Mouse (Mus musculus): ENCODE results near the gene Grap2. TPM values are rescaled to one million over a fixed set of nuclear protein-coding genes. Genes with fewer than 3 reads are reported as not detected.

Gene Grap2
- polyA plus RNA-seq, 1 experiment = 0.08 TPM

DNA sequence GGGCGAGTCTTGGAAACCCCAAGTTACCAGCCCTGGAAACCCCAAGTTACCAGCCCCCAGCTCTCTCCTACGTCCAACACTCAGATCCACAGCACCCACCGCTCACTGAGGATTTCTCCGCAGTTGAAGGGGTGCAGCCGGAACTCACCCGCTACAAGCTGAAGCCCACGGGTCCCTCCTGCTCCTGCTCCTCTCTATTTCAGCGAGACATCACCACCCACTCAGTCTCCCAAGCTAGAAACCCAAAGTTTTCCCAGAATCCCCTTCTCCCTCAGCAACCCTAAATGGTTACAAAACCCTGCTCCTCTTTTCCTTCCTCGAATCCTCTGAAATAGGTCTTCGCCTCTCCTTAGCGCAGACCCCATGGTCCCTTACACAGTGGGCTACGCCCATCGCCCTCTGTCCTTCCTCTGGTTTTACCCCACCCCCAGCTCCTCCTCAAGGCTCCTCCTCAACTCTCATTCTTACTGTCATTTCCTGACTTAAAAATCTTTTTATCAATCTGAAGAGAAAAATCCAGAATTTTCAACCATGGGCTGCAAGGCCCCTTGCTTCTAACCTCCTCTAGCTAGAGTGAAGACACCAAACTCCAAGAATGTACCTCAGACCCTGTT, 60.0 kb downstream of the Grap2 start:
- Histone ChIP-seq H3K27me3 (ENCODE audit: control insufficient read depth, insufficient read depth, low read length) (no peaks in the 10 kb centered on the region), H3K4me3 (replicated peaks; ENCODE audit: insufficient read depth, low read depth, low read length) (no peak overlapping the region), H3K27ac (ENCODE audit: insufficient read depth, low read length) (no peak overlapping the region), H3K4me1 (ENCODE audit: control insufficient read depth, insufficient read depth, low read length) (no peaks in the 10 kb centered on the region)
- 96% methylated on average over 13 of the region's 13 CpGs for WGBS
- no peak for DNase-seq
- TF ChIP-seq CTCF (IDR thresholded peaks at IDR 0.05; ENCODE audit: borderline replicate concordance, insufficient read depth, low read depth, low read length) = no peak
- TF ChIP-seq POLR2A (IDR thresholded peaks at IDR 0.05; ENCODE audit: borderline replicate concordance, insufficient read depth, low read length) = no peak

DNA sequence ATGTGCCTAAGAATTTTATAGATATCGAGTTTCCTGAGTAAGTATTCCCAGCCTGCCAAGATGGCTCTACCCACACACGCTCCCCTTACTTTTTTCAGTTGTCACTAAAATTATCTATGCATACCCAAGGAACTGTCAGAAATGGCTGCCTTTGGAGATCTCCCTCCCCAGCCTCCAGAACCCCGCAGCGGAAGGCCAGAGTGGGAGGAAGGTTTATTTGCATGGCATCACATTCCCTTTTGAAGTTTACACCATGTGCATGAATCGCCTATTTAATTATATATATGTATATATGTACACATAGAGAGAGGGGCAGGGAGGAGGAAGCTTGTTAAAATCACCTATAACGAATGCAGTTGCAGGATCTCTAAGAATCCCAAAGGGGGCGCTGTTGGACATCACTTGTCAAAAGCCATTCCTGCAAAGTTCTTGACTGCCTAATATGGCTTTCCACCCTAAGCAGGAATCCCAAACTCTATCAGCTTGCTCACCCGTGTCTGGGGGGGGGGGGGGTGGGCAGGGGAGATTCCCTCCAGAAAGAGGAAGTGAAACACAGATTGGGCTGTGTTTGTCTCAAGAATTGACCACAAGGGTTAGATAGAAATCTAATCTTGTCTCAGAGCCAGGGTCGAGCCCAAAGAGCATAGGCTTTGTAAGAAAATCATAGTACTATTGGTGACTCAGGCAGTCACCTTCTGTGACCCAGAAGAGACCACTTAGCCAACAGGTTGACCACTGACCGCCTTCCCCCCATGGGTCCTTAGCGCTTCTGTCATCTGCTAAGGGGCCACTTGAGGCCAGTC, 62.2 kb downstream of the Grap2 start:
- Histone ChIP-seq H3K4me3 (replicated peaks; ENCODE audit: insufficient read depth, low read depth, low read length) (no peak overlapping the region), H3K4me1 (ENCODE audit: control insufficient read depth, insufficient read depth, low read length) (no peaks in the 10 kb centered on the region), H3K27me3 (ENCODE audit: control insufficient read depth, insufficient read depth, low read length) (no peaks in the 10 kb centered on the region), H3K27ac (ENCODE audit: insufficient read depth, low read length) (no peak overlapping the region)
- DNase-seq = no peak
- no peak for TF ChIP-seq CTCF (IDR thresholded peaks at IDR 0.05; ENCODE audit: borderline replicate concordance, insufficient read depth, low read depth, low read length)
- TF ChIP-seq POLR2A (IDR thresholded peaks at IDR 0.05; ENCODE audit: borderline replicate concordance, insufficient read depth, low read length) = no peak
- 69% methylated on average over 11 of the region's 11 CpGs for WGBS

DNA sequence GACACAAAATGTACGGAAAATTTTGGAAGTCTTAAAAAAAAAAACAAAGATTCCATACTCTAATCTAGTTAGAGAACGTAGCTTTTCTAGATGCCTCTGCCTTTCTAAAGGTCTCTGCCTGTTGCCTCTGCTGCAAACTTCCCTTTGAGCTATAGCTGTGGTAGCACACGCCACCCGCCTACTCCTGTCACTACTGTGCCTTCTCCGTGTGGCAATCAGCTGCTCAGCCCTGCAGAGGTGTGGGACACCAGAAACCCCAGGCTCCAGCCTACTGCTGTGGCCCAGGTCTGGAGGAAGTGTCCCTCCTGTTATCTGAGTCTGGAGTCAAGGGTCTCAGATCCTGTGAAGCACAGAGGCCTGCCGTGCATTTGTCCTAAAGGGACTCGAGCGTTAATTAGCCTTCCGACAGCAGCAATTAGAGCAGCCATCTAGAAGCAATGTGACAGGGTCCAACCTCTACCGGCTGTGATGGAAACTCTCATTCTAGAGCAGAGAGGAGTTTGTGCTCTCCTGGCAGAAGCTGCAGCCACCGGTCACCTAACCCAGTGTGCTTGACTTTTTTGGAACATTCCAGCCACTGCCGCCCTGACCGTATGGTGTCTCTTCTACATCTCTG, 64.5 kb downstream of the Grap2 start:
- Histone ChIP-seq H3K27ac (ENCODE audit: insufficient read depth, low read length) (no peak overlapping the region), H3K4me1 (ENCODE audit: control insufficient read depth, insufficient read depth, low read length) (no peaks in the 10 kb centered on the region), H3K4me3 (replicated peaks; ENCODE audit: insufficient read depth, low read depth, low read length) (no peak overlapping the region), H3K27me3 (ENCODE audit: control insufficient read depth, insufficient read depth, low read length) (no peaks in the 10 kb centered on the region)
- 79% methylated on average over 13 of the region's 13 CpGs for WGBS
- no peak for TF ChIP-seq POLR2A (IDR thresholded peaks at IDR 0.05; ENCODE audit: borderline replicate concordance, insufficient read depth, low read length)
- no peak for TF ChIP-seq CTCF (IDR thresholded peaks at IDR 0.05; ENCODE audit: borderline replicate concordance, insufficient read depth, low read depth, low read length)
- DNase-seq = no peak

DNA sequence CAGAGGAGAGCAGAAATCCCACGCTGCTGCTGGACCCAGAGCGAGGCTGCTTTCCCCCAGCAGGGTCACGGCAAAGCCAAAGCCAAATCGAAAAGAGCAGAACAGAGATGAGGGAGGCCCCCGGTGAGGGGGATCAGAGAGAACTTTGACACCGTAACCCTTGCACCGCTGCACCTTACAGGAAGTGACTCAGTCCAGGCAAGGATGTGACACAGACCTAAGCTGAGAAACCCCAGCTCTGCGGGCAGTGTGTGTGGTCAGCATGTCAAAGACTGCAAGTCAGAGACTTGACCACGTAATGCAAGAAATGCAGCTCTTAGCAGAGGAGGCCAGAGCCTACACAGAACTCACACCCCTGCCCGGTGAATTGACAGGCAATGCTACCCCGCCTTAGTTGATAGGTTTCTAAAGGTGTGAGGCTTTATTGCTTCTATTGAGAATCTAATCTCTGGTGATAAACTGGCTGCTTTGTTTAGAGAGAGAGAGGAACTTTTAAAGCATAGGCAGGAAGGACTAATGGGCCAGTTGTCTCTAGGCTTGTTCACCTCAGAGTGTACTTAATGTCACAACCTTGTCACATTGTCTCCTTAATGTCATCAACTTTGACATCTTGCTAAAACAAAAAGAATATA, 66.8 kb downstream of the Grap2 start:
- Histone ChIP-seq H3K27me3 (ENCODE audit: control insufficient read depth, insufficient read depth, low read length) (no peaks in the 10 kb centered on the region), H3K27ac (ENCODE audit: insufficient read depth, low read length) (no peak overlapping the region), H3K4me3 (replicated peaks; ENCODE audit: insufficient read depth, low read depth, low read length) (no peak overlapping the region), H3K4me1 (ENCODE audit: control insufficient read depth, insufficient read depth, low read length) (no peaks in the 10 kb centered on the region)
- WGBS = 75% methylated on average over 11 of the region's 11 CpGs
- TF ChIP-seq POLR2A (IDR thresholded peaks at IDR 0.05; ENCODE audit: borderline replicate concordance, insufficient read depth, low read length) (no peak), CTCF (IDR thresholded peaks at IDR 0.05; ENCODE audit: borderline replicate concordance, insufficient read depth, low read depth, low read length) (no peak)
- no peak for DNase-seq

DNA sequence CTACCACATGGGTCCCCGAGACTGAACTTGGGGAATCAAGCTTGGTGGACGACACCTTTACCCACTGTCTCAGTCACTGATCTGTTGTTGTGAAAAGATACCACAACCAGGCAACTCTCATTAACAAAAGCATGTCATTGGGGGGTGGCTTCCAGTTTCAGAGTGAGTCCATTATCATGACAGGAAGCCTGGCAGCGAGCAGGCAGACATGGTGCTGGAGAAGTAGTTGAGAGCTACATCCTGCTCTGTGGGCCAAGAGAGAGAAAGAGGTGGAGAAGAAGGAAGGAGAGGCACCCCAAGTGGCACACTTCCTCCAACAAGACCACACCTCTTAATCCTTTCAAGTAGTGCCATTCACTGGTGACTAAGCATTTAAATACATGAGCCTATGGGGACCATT, 67.5 kb downstream of the Grap2 start:
- WGBS = 98% methylated on average over 3 of the region's 3 CpGs
- Histone ChIP-seq H3K27me3 (ENCODE audit: control insufficient read depth, insufficient read depth, low read length) (no peaks in the 10 kb centered on the region), H3K27ac (ENCODE audit: insufficient read depth, low read length) (no peak overlapping the region), H3K4me1 (ENCODE audit: control insufficient read depth, insufficient read depth, low read length) (no peaks in the 10 kb centered on the region), H3K4me3 (replicated peaks; ENCODE audit: insufficient read depth, low read depth, low read length) (no peak overlapping the region)
- TF ChIP-seq CTCF (IDR thresholded peaks at IDR 0.05; ENCODE audit: borderline replicate concordance, insufficient read depth, low read depth, low read length) = no peak
- no peak for TF ChIP-seq POLR2A (IDR thresholded peaks at IDR 0.05; ENCODE audit: borderline replicate concordance, insufficient read depth, low read length)
- no peak for DNase-seq

DNA sequence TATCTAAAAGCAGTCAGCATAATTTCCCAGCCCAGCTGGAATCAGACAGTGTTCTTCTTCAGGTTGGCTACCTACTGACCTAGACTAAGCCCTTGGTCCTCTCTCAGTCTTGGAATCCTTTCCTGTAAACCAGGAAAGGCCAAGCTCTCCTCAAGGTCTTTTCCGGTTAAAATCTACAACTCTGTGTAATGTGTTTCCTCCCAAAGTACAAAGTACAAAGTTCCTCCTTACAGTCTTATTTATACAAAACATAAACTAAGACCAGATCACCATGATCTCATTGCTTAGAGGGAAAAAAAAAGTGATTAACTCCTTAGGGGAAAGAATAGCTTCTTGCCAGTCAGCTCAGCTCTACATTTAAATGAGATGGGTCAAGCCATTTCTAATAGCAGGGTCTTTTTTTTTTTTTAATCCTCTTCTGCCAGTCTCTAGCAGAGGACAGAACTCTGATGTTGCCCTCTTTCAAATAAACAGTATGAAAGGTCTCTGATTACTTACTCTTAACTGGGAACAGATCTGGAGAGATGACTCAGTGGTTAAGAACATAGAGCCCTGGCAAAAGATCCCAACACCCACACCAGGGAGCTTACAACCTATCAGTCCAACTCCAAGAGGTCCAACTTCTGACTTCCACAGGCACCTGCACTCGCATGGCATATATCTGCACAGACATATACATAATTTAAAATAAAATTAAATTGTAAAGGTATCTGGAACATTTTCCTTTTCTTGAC, 69.5 kb downstream of the Grap2 start:
- no peak for DNase-seq
- TF ChIP-seq CTCF (IDR thresholded peaks at IDR 0.05; ENCODE audit: borderline replicate concordance, insufficient read depth, low read depth, low read length) = no peak
- no peak for TF ChIP-seq POLR2A (IDR thresholded peaks at IDR 0.05; ENCODE audit: borderline replicate concordance, insufficient read depth, low read length)
- no peaks in the 10 kb centered on the region for H3K4me1 ChIP-seq (ENCODE audit: control insufficient read depth, insufficient read depth, low read length)
- H3K4me3 ChIP-seq (replicated peaks; ENCODE audit: insufficient read depth, low read depth, low read length) = no peak overlapping the region
- 92% methylated on average over 2 of the region's 2 CpGs for WGBS
- H3K27me3 ChIP-seq (ENCODE audit: control insufficient read depth, insufficient read depth, low read length) = no peaks in the 10 kb centered on the region
- H3K27ac ChIP-seq (ENCODE audit: insufficient read depth, low read length) = no peak overlapping the region
